Mouse (Mus musculus): Measurements from ENCODE around the gene Sqstm1.

GRCm38 (mm10) chr11:50168352-50168751, 42.3 kb downstream of the Sqstm1 start:
- no peak for TF ChIP-seq POLR2A (IDR thresholded peaks at IDR 0.05; ENCODE audit: extremely low read depth, insufficient read depth, low read length)
- TF ChIP-seq CTCF (IDR thresholded peaks at IDR 0.05; ENCODE audit: extremely low read depth, insufficient read depth, low read length), result no peak

Measured in cortical plate, adult 2 months (tissue).